Mouse (Mus musculus) liver, embryonic 11.5 days (tissue): ENCODE data around the gene Fam131a. TPM values are rescaled to one million over a fixed set of nuclear protein-coding genes. Genes with fewer than 3 reads are reported as not detected.

Experiments
- ATAC-seq: fragments of 200-750 bp; cut with Nextera tagmentation; replicated peaks from 2 replicates; pipeline ENCODE4 v1.8.0; 2017; ENCODE audit warnings: moderate number of reproducible peaks, mild to moderate bottlenecking, moderate TSS enrichment, moderate library complexity; ENCODE audit not compliant: low FRiP score
- DNase-seq: peaks from one replicate; pipeline ENCODE4 v3.0.0-alpha.2; 2017; ENCODE audit warnings: low spot score
- H3K27ac ChIP-seq: fragments of 300-500 bp; sonication (generic); 2 replicates; pipeline ENCODE4 v1.5.1; 2014; ENCODE audit warnings: mild to moderate bottlenecking, low read depth, low read length, control low read depth
- H3K27me3 ChIP-seq: fragments of 300-500 bp; sonication (generic); replicated peaks from 2 replicates; pipeline ENCODE4 v1.6.1; 2014; ENCODE audit warnings: low read length, mixed read lengths; ENCODE audit not compliant: control insufficient read depth, insufficient read depth
- H3K36me3 ChIP-seq: fragments of 300-500 bp; sonication (generic); 2 replicates; pipeline ENCODE4 v1.6.1; 2014; ENCODE audit warnings: mild to moderate bottlenecking, low read length, moderate library complexity, mixed read lengths; ENCODE audit not compliant: control insufficient read depth, insufficient read depth
- H3K4me1 ChIP-seq: fragments of 300-500 bp; sonication (generic); replicated peaks from 2 replicates; pipeline ENCODE4 v1.6.1; 2014; ENCODE audit warnings: low read length, mixed read lengths; ENCODE audit not compliant: control insufficient read depth, insufficient read depth
- H3K4me2 ChIP-seq: fragments of 300-500 bp; sonication (generic); 2 replicates; pipeline ENCODE4 v1.6.1; 2014; ENCODE audit warnings: mild to moderate bottlenecking, control low read depth, moderate library complexity
- H3K4me3 ChIP-seq: fragments of 300-500 bp; sonication (generic); 2 replicates; pipeline ENCODE4 v1.5.1; 2014; ENCODE audit warnings: low read depth, low read length, control low read depth
- H3K9ac ChIP-seq: fragments of 300-500 bp; sonication (generic); 2 replicates; pipeline ENCODE4 v1.6.1; 2014; ENCODE audit warnings: low read depth, low read length, control low read depth
- H3K9me3 ChIP-seq: fragments of 300-500 bp; sonication (generic); 2 replicates; pipeline ENCODE4 v1.6.1; 2016; ENCODE audit warnings: low read length, inconsistent platforms, mixed read lengths; ENCODE audit not compliant: control insufficient read depth
- WGBS: fragments of 180-500 bp; shearing (Covaris S2); extraction: QIAGEN DNeasy Blood & Tissue Kit; methylation state at CpG from one replicate; pipeline ENCODE4 v1.1.7; 2014; 5-methylcytosine and 5-hydroxymethylcytosine counted together
- polyA plus RNA-seq: library from polyadenylated mRNA; unstranded; fragments of >200 nt; fragmentation: Nextera tagmentation; extraction: Ambion mirVana; gene quantifications from 2 replicates; pipeline ENCODE4 v1.2.1, GENCODE M21; 2014

The Fam131a gene
- polyA plus RNA-seq, 1 experiment from 2014 or later = 2.1 TPM

DNA sequence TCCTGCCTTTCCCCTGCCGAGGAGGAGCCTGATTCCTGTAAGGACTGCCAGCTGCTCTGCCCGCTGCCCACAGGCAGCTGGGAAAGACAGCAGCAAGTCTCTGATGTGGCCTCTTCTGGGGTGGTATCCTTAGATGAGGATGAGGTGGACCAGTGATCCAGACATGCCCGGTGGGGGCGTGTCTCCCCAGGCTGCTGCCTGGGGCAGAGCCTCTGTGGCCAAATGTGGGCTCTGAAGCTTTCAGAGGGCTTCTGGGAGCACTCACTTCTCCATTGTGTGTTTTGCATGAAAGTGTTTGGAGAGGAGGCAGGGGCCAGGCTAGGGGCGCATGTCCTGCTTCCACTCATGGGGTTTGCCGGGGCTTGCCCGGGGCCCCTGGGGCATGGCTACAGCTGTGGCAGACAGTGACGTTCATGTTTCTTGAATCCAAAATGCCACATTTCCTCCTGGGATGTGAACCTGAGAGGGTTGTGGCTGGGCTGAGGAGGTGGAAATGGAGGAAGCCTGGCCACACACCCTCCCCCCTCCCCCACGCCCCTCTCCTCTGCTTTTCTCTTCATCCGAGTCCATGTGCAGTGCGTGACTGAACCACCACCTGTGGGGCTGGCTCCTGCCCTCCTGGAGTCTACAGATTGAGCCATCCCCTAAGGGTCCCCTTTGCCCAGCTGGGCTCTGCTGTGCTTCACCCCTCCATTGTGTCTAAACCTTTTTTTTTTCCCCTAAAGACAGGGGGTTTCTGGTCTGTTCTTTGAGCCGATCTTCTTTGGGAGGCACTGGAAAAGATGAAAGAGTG, 8.9 kb downstream of the Fam131a start:
- no peak for DNase-seq
- Histone ChIP-seq H3K9me3 (no peaks in the 10 kb centered on the region), H3K27ac (peak overlapping the region; percentile 91), H3K4me1 (peaks cover 53% of the 10 kb centered on the region), H3K9ac (0 out of 2 replicates have a peak overlapping the region, but pooled peaks have one; percentile 4), H3K36me3 (peaks cover 4% of the 10 kb centered on the region), H3K27me3 (no peaks in the 10 kb centered on the region), H3K4me2 (peak overlapping the region; percentile 56), H3K4me3 (no peak overlapping the region)
- WGBS = 45% methylated on average over 12 of the region's 12 CpGs
- ATAC-seq = no peak

DNA sequence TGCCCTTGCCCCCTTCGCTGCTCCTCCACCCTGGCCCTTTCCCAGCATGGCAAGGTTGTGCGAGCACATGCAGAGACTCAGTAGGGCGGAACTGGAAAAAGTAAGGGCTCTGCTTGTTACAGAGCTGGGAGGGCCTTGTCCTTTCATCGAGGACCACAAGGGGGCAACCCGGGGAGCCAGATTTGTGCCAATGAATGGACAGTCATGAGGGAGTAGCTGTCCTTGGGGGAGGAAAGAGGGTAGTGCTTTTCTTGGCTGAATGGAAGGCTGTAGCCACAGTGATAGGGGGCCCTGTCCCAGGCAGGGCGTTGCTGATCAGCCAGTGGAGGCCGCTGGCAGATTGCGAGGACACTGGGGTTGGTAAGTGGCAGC, 9.5 kb downstream of the Fam131a start:
- H3K4me2 ChIP-seq = peak overlapping the region; percentile 56
- no peak overlapping the region for H3K9ac ChIP-seq
- peaks cover 58% of the 10 kb centered on the region for H3K4me1 ChIP-seq
- WGBS = 11% methylated on average over 8 of the region's 8 CpGs
- H3K9me3 ChIP-seq = no peaks in the 10 kb centered on the region
- H3K27ac ChIP-seq = peak overlapping the region; percentile 91
- 0 out of 2 replicates have a peak overlapping the region, but pooled peaks have one; percentile 21 for H3K4me3 ChIP-seq
- ATAC-seq (peak; percentile 82), DNase-seq (peak; percentile 71)
- no peaks in the 10 kb centered on the region for H3K27me3 ChIP-seq
- peaks cover 4% of the 10 kb centered on the region for H3K36me3 ChIP-seq

DNA sequence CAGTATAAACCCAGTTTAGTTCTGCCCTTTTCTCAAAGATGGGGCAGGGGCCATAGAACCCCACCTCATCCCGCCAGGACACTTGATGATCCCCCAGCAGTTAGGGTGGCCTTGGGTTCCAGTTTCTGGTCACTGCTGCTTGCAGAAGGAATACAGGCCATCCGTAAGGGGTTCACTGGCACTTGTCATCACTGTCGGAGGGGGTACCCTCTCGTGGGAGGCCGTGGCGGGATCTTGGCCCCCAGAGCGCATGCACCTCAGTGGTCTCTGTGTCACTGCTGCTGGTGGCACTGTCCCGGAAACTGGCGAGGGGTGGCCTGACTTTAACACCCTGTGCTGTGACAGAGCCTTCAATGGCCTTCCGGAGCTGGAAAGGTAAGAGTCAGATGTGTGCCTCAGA, 10.0 kb downstream of the Fam131a start:
- ATAC-seq = no peak
- 85% methylated on average over 10 of the region's 10 CpGs for WGBS
- Histone ChIP-seq H3K27ac (peak overlapping the region; percentile 91), H3K4me1 (peaks cover 63% of the 10 kb centered on the region), H3K9me3 (no peaks in the 10 kb centered on the region), H3K36me3 (peaks cover 7% of the 10 kb centered on the region), H3K27me3 (no peaks in the 10 kb centered on the region), H3K9ac (peak overlapping the region; percentile 59), H3K4me3 (peak overlapping the region; percentile 21; the same call in 1 of the 2 replicates), H3K4me2 (peak overlapping the region; percentile 56)
- no peak for DNase-seq

DNA sequence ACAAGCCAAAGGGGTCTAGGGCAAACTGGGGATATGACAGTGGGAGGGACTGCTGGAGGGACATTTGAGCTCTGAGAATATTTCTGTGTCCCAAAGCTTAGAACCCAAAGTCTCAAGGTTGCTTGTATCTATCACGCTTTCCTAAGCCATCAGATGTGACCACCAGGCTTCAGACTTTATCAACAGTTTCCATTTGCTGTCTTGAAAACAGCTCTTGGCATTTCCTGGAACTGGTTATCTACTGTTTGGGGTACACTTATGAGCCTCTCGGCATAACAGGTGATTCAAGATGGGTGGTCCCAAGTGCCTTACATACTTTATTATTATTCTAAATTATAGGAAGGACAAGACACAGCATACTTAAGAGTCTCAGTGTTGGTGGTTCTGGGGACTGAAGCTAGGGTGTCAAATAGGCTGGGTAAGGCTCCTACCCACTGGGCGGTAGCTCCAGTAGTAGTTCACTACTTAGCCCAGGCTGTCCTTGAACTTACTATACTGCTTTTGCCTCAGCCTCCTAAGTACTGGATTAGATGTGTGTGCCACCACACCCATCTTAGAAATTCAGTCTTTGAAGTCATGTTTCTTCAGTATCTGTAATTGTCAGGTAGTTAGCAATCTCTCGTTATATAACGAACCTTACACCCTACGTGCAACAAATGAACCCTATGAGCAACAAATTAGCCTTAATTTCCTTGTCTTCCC, 10.8 kb downstream of the Fam131a start:
- no peaks in the 10 kb centered on the region for H3K9me3 ChIP-seq
- ATAC-seq = peak; percentile 76
- no peak for DNase-seq
- peak overlapping the region; percentile 59 for H3K9ac ChIP-seq
- H3K36me3 ChIP-seq = peaks cover 9% of the 10 kb centered on the region
- peak overlapping the region; percentile 56 for H3K4me2 ChIP-seq
- H3K27me3 ChIP-seq = no peaks in the 10 kb centered on the region
- peak overlapping the region; percentile 91 for H3K27ac ChIP-seq
- H3K4me3 ChIP-seq = peak overlapping the region; percentile 21; the same call in 1 of the 2 replicates
- peaks cover 63% of the 10 kb centered on the region for H3K4me1 ChIP-seq
- 64% methylated on average over 6 of the region's 6 CpGs for WGBS

DNA sequence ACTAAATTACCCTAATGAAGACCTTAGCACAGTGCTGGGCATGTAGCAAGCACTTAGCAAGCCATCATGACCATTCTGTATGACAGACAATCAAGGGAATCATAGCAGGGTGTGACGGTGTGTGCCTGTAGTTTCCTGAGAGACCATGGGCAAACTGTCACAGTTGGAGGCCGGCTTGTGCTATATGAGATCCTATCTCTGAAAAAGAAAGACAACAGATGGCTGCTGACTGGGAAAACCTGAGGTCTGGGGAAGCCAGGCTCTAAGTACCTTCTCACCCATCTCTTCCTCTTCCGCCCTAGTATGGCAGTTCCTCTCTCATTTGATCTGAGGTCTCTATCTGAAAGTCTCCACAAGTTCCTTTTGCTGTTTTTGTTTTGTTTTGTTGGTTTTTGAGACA, 12.7 kb downstream of the Fam131a start:
- WGBS = 67% methylated on average over 3 of the region's 3 CpGs
- Histone ChIP-seq H3K4me3 (no peak overlapping the region), H3K27me3 (no peaks in the 10 kb centered on the region), H3K9ac (peak overlapping the region; percentile 30; the same call in 1 of the 2 replicates), H3K4me1 (peaks cover 63% of the 10 kb centered on the region), H3K27ac (peak overlapping the region; percentile 91), H3K9me3 (no peaks in the 10 kb centered on the region), H3K36me3 (peaks cover 14% of the 10 kb centered on the region), H3K4me2 (peak overlapping the region; percentile 6; the same call in 1 of the 2 replicates)
- ATAC-seq (no peak), DNase-seq (no peak)

DNA sequence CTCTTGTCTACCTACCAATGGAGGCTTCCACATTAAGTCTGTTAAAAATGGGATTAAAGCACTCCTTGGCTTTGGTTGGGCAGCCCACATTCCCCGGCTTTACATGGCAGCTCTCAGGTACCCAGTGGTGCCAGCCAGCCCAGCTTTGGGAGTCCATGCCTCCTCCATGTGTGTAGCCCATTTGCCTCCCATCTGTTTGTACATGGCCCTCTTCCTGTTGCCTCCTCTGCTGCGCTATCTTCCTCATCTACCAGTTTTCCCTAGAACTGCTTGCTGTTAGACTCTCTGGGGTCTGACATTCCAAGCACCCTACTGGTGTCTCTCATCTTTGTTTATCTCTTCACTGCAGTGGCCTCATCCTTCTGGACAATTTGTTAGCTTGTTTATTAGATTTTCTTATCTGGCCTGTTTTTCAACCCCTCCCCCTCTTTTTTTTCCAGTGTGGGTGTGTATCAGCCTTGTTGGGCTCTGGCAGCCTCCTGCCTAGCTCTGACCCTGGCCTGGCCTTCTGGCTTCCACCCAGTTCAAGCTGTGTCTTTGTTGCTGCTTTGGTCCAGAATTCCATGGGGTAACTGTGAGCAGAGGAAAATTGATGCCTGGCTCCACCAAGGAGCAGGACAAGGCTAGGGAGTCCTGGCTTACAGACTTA, 13.5 kb downstream of the Fam131a start:
- peak overlapping the region; percentile 39; the same call in 1 of the 2 replicates for H3K9ac ChIP-seq
- peak overlapping the region; percentile 30; the same call in 1 of the 2 replicates for H3K4me2 ChIP-seq
- peak overlapping the region; percentile 91 for H3K27ac ChIP-seq

DNA sequence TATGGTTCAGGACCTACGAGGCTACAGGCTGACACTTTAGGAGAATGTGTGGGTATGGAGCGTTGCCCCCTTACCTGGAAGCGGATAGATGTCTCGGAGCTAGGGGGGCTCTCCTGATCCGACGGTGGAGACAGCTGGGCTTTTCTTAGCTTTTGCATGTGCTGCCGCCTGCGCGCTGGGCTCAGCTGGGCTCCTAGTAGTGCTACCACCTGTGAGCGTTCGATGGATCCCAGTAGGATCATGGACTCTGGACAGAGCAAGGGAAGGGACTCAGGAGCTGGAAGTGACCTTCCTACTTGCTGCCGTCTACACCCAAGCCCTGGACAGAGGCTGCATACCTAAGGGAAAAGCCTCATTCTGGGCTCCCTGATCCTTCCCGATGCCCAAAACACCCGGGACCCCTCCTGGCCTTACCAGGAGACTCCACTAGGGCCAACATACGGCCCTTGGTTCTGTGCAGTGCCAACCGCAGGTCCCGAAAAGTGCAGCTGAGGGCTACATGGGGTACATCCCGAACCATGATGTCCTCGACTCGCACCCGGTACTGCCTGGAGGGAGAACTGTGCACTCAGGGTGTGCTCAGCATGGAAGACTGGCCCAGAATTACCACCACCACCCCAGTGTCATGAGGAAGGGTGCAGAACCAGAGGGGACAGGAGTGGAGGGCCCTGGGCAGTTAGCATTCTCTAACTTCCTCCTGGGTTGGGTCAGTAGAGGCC, 15.3 kb downstream of the Fam131a start:
- Histone ChIP-seq H3K9me3 (no peaks in the 10 kb centered on the region), H3K27me3 (no peaks in the 10 kb centered on the region), H3K4me2 (no peak overlapping the region), H3K27ac (no peak overlapping the region), H3K4me1 (peaks cover 56% of the 10 kb centered on the region), H3K36me3 (peaks cover 17% of the 10 kb centered on the region), H3K4me3 (no peak overlapping the region), H3K9ac (no peak overlapping the region)
- DNase-seq (no peak), ATAC-seq (no peak)
- WGBS = 92% methylated on average over 21 of the region's 21 CpGs

More for the DNA sequence above, 13.5 kb downstream of the Fam131a start:
- DNase-seq (no peak), ATAC-seq (peak; percentile 30; the same call in 1 of the 2 replicates)
- Histone ChIP-seq H3K9me3 (no peaks in the 10 kb centered on the region), H3K4me3 (no peak overlapping the region), H3K4me1 (peaks cover 62% of the 10 kb centered on the region), H3K36me3 (peaks cover 14% of the 10 kb centered on the region), H3K27me3 (no peaks in the 10 kb centered on the region)
- 67% methylated on average over 2 of the region's 2 CpGs for WGBS
